Mouse (Mus musculus): ENCODE data around the gene Sacm1l. TPM values are rescaled to one million over a fixed set of nuclear protein-coding genes. Genes with fewer than 3 reads are reported as not detected.

Gene Sacm1l
- polyA plus RNA-seq, 1 experiment from 2014 or later, result 74.4 TPM

- Histone ChIP-seq H3K9ac (ENCODE audit: low read depth, low read length) (no peak overlapping the region), H3K27me3 (replicated peaks; ENCODE audit: control insufficient read depth, insufficient read depth, low read length) (no peaks in the 10 kb centered on the region), H3K27ac (ENCODE audit: low read length) (0 out of 2 replicates have a peak overlapping the region, but pooled peaks have one; percentile 4), H3K4me2 (ENCODE audit: low read depth, low read length) (no peak overlapping the region), H3K4me1 (ENCODE audit: control insufficient read depth, insufficient read depth, low read length) (peaks cover 46% of the 10 kb centered on the region), H3K36me3 (ENCODE audit: control insufficient read depth, insufficient read depth, low read length) (peaks cover 6% of the 10 kb centered on the region; the same call in 1 of the 2 replicates), H3K9me3 (ENCODE audit: control insufficient read depth, low read length) (no peaks in the 10 kb centered on the region), H3K4me3 (ENCODE audit: low read length) (no peak overlapping the region)
- 67% methylated on average over 9 of the region's 9 CpGs for WGBS
- ATAC-seq, result no peak
Observed at GRCm38 (mm10) chr9:123489727-123490343, 39.7 kb upstream of the Sacm1l start.

- WGBS, result 61% methylated on average over 5 of the region's 5 CpGs
- Histone ChIP-seq H3K36me3 (ENCODE audit: control insufficient read depth, insufficient read depth, low read length) (peaks cover 3% of the 10 kb centered on the region; the same call in 1 of the 2 replicates), H3K4me3 (ENCODE audit: low read length) (no peak overlapping the region), H3K4me2 (ENCODE audit: low read depth, low read length) (0 out of 2 replicates have a peak overlapping the region, but pooled peaks have one; percentile 0), H3K27me3 (replicated peaks; ENCODE audit: control insufficient read depth, insufficient read depth, low read length) (no peaks in the 10 kb centered on the region), H3K9me3 (ENCODE audit: control insufficient read depth, low read length) (no peaks in the 10 kb centered on the region), H3K9ac (ENCODE audit: low read depth, low read length) (no peak overlapping the region), H3K27ac (ENCODE audit: low read length) (peak overlapping the region; percentile 60), H3K4me1 (ENCODE audit: control insufficient read depth, insufficient read depth, low read length) (peaks cover 48% of the 10 kb centered on the region)
- peak; percentile 45 for ATAC-seq
Observed at GRCm38 (mm10) chr9:123490930-123491329, 38.6 kb upstream of the Sacm1l start.

- no peak overlapping the region for H3K4me2 ChIP-seq (ENCODE audit: low read depth, low read length)
- no peaks in the 10 kb centered on the region for H3K27me3 ChIP-seq (replicated peaks; ENCODE audit: control insufficient read depth, insufficient read depth, low read length)
- peak overlapping the region; percentile 38; the same call in 1 of the 2 replicates for H3K27ac ChIP-seq (ENCODE audit: low read length)
- H3K9ac ChIP-seq (ENCODE audit: low read depth, low read length), result peak overlapping the region; percentile 15; the same call in 1 of the 2 replicates
- H3K4me3 ChIP-seq (ENCODE audit: low read length), result no peak overlapping the region
- H3K4me1 ChIP-seq (ENCODE audit: control insufficient read depth, insufficient read depth, low read length), result peaks cover 40% of the 10 kb centered on the region
- H3K9me3 ChIP-seq (ENCODE audit: control insufficient read depth, low read length), result no peaks in the 10 kb centered on the region
- H3K36me3 ChIP-seq (ENCODE audit: control insufficient read depth, insufficient read depth, low read length), result no peaks in the 10 kb centered on the region; the same call in 1 of the 2 replicates
- WGBS, result 66% methylated on average over 9 of the region's 9 CpGs
- ATAC-seq, result peak; percentile 49
Observed at GRCm38 (mm10) chr9:123491917-123492585, 37.5 kb upstream of the Sacm1l start.

GRCm38 (mm10) chr9:123496665-123497064 is 32.9 kb upstream of the Sacm1l start:
- ATAC-seq, result peak; percentile 77
- Histone ChIP-seq H3K4me2 (ENCODE audit: low read depth, low read length) (peak overlapping the region; percentile 29), H3K9me3 (ENCODE audit: control insufficient read depth, low read length) (no peaks in the 10 kb centered on the region), H3K9ac (ENCODE audit: low read depth, low read length) (no peak overlapping the region; the same call in 1 of the 2 replicates), H3K27me3 (replicated peaks; ENCODE audit: control insufficient read depth, insufficient read depth, low read length) (no peaks in the 10 kb centered on the region), H3K4me3 (ENCODE audit: low read length) (no peak overlapping the region), H3K36me3 (ENCODE audit: control insufficient read depth, insufficient read depth, low read length) (no peaks in the 10 kb centered on the region), H3K4me1 (ENCODE audit: control insufficient read depth, insufficient read depth, low read length) (peaks cover 25% of the 10 kb centered on the region), H3K27ac (ENCODE audit: low read length) (peak overlapping the region; percentile 48; the same call in 1 of the 2 replicates)
- 18% methylated on average over 13 of the region's 13 CpGs for WGBS

GRCm38 (mm10) chr9:123497906-123498305 is 31.7 kb upstream of the Sacm1l start:
- no peak for ATAC-seq
- no peaks in the 10 kb centered on the region for H3K9me3 ChIP-seq (ENCODE audit: control insufficient read depth, low read length)
- H3K4me2 ChIP-seq (ENCODE audit: low read depth, low read length), result no peak overlapping the region
- H3K9ac ChIP-seq (ENCODE audit: low read depth, low read length), result no peak overlapping the region
- H3K4me3 ChIP-seq (ENCODE audit: low read length), result no peak overlapping the region
- WGBS, result 71% methylated on average over 5 of the region's 5 CpGs
- peaks cover 14% of the 10 kb centered on the region for H3K4me1 ChIP-seq (ENCODE audit: control insufficient read depth, insufficient read depth, low read length)
- no peaks in the 10 kb centered on the region for H3K27me3 ChIP-seq (replicated peaks; ENCODE audit: control insufficient read depth, insufficient read depth, low read length)
- no peaks in the 10 kb centered on the region for H3K36me3 ChIP-seq (ENCODE audit: control insufficient read depth, insufficient read depth, low read length)
- no peak overlapping the region for H3K27ac ChIP-seq (ENCODE audit: low read length)

GRCm38 (mm10) chr9:123500480-123500879 is 29.1 kb upstream of the Sacm1l start:
- Histone ChIP-seq H3K9ac (ENCODE audit: low read depth, low read length) (no peak overlapping the region), H3K4me1 (ENCODE audit: control insufficient read depth, insufficient read depth, low read length) (peaks cover 18% of the 10 kb centered on the region), H3K4me3 (ENCODE audit: low read length) (no peak overlapping the region), H3K4me2 (ENCODE audit: low read depth, low read length) (no peak overlapping the region), H3K36me3 (ENCODE audit: control insufficient read depth, insufficient read depth, low read length) (no peaks in the 10 kb centered on the region), H3K27ac (ENCODE audit: low read length) (no peak overlapping the region), H3K27me3 (replicated peaks; ENCODE audit: control insufficient read depth, insufficient read depth, low read length) (no peaks in the 10 kb centered on the region), H3K9me3 (ENCODE audit: control insufficient read depth, low read length) (no peaks in the 10 kb centered on the region)
- no peak for ATAC-seq
- 83% methylated on average over 4 of the region's 4 CpGs for WGBS

- WGBS, result 75% methylated on average over 5 of the region's 5 CpGs
- H3K9me3 ChIP-seq (ENCODE audit: control insufficient read depth, low read length), result no peaks in the 10 kb centered on the region
Observed at GRCm38 (mm10) chr9:123503171-123503834, 26.3 kb upstream of the Sacm1l start.

GRCm38 (mm10) chr9:123504325-123504724 is 25.2 kb upstream of the Sacm1l start:
- no peaks in the 10 kb centered on the region for H3K9me3 ChIP-seq (ENCODE audit: control insufficient read depth, low read length)
- no peak overlapping the region for H3K9ac ChIP-seq (ENCODE audit: low read depth, low read length)
- no peak overlapping the region for H3K4me2 ChIP-seq (ENCODE audit: low read depth, low read length)
- H3K27ac ChIP-seq (ENCODE audit: low read length), result no peak overlapping the region
- peaks cover 21% of the 10 kb centered on the region for H3K4me1 ChIP-seq (ENCODE audit: control insufficient read depth, insufficient read depth, low read length)
- H3K27me3 ChIP-seq (replicated peaks; ENCODE audit: control insufficient read depth, insufficient read depth, low read length), result no peaks in the 10 kb centered on the region
- H3K4me3 ChIP-seq (ENCODE audit: low read length), result no peak overlapping the region
- no peaks in the 10 kb centered on the region for H3K36me3 ChIP-seq (ENCODE audit: control insufficient read depth, insufficient read depth, low read length)
- WGBS, result 19% methylated on average over 2 of the region's 2 CpGs
- 0 out of 2 replicates have a peak, but pooled peaks have one; percentile 39 for ATAC-seq

More at GRCm38 (mm10) chr9:123503171-123503834, 26.3 kb upstream of the Sacm1l start:
- ATAC-seq, result no peak
- Histone ChIP-seq H3K4me2 (ENCODE audit: low read depth, low read length) (no peak overlapping the region), H3K27me3 (replicated peaks; ENCODE audit: control insufficient read depth, insufficient read depth, low read length) (no peaks in the 10 kb centered on the region), H3K36me3 (ENCODE audit: control insufficient read depth, insufficient read depth, low read length) (no peaks in the 10 kb centered on the region), H3K9ac (ENCODE audit: low read depth, low read length) (no peak overlapping the region), H3K4me1 (ENCODE audit: control insufficient read depth, insufficient read depth, low read length) (peaks cover 22% of the 10 kb centered on the region), H3K4me3 (ENCODE audit: low read length) (no peak overlapping the region), H3K27ac (ENCODE audit: low read length) (no peak overlapping the region)

- 39% methylated on average over 1 of the region's 1 CpGs for WGBS
- Histone ChIP-seq H3K27me3 (replicated peaks; ENCODE audit: control insufficient read depth, insufficient read depth, low read length) (no peaks in the 10 kb centered on the region), H3K36me3 (ENCODE audit: control insufficient read depth, insufficient read depth, low read length) (no peaks in the 10 kb centered on the region), H3K27ac (ENCODE audit: low read length) (peak overlapping the region; percentile 38), H3K4me2 (ENCODE audit: low read depth, low read length) (no peak overlapping the region), H3K9ac (ENCODE audit: low read depth, low read length) (no peak overlapping the region), H3K4me3 (ENCODE audit: low read length) (no peak overlapping the region), H3K9me3 (ENCODE audit: control insufficient read depth, low read length) (no peaks in the 10 kb centered on the region), H3K4me1 (ENCODE audit: control insufficient read depth, insufficient read depth, low read length) (peaks cover 29% of the 10 kb centered on the region)
- ATAC-seq, result no peak
Observed at GRCm38 (mm10) chr9:123505598-123505997, 24.0 kb upstream of the Sacm1l start.

Measured in intestine, embryonic 16.5 days (tissue).